16 mouse cellular contexts compared by ENCODE assay signal in the genomic region with DNA sequence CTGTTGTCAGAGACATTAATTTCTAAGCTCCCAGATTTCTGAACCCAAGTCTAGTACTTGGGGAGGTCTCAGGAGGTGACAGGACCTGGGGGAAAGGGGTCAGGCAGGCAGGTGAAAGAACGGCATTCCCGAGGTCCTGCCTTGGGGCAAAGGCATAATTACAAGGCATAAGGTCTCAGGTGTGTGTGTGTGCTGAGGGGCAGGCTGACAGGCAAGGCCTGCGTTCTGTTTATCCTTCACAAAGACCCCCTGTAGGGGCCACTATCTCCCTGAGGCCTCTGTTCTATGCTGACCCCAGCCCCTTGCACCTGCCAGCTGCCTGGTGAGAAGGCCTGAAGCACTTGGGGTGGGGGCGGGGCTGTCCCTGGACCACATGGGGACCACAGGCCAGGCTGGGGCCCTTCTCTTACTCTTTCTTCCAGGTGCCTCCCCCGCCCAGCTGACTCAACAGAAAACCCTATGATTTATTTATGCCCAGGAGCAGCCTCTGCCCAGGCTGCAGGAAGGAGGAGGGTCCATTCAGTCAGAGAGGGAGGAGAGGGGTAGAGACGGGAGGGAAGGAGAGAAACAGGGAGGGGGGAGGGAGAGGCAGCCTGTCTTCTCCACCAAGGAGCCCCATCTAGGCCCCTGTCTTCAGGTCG. TPM values are rescaled to one million over a fixed set of nuclear protein-coding genes. Genes with fewer than 3 reads are reported as not detected.
A peak's percentile ranks its signal among the peaks of the same experiment; 100 is the strongest.
DNase-seq lines count a peak whose midpoint lies in the region; ATAC-seq and TF ChIP-seq lines count a peak whose summit lies in the region.
"Had no signal": no experiment of that assay in that cellular context is flagged by ENCODE, and none has a peak within 500 bp of the region (broad histone marks: within the 10 kb centered on the region; RNA-seq: fewer than 3 reads in every experiment).

No protein-coding gene starts in this region.

- 8% methylated on average over 7 of the region's 7 CpGs for WGBS in hindbrain, embryonic 14.5 days
- 18% methylated on average over 7 of the region's 7 CpGs for WGBS in intestine, postnatal 0 days
- 3% methylated on average over 7 of the region's 7 CpGs for WGBS in neural tube, embryonic 14.5 days

- ATAC-seq in hindbrain, embryonic 14.5 days (ENCODE audit: low FRiP score): peak; percentile 53; the same call in 1 of the 2 replicates
- peak; percentile 17; the same call in 1 of the 2 replicates for ATAC-seq in intestine, postnatal 0 days
- ATAC-seq in neural tube, embryonic 14.5 days (ENCODE audit: low read depth): peak; percentile 44
- ATAC-seq: forebrain, embryonic 13.5 days had no signal

- peak overlapping the region; percentile 22; the same call in 1 of the 2 replicates for H3K27ac ChIP-seq in hindbrain, embryonic 14.5 days
- no peak overlapping the region for H3K27ac ChIP-seq in intestine, postnatal 0 days (ENCODE audit: low read depth, low read length)
- peak overlapping the region; percentile 53 for H3K27ac ChIP-seq in neural tube, embryonic 14.5 days (ENCODE audit: low read depth, low read length)
- H3K27ac ChIP-seq: forebrain, embryonic 13.5 days; left cerebral cortex, adult 2 months had no signal

- H3K9me3 ChIP-seq in hindbrain, embryonic 14.5 days (ENCODE audit: control insufficient read depth, low read length): no peaks in the 10 kb centered on the region
- H3K9me3 ChIP-seq in intestine, postnatal 0 days (ENCODE audit: control insufficient read depth): no peaks in the 10 kb centered on the region
- H3K9me3 ChIP-seq in neural tube, embryonic 14.5 days (ENCODE audit: control insufficient read depth, low read length): no peaks in the 10 kb centered on the region
- H3K9me3 ChIP-seq: forebrain, embryonic 13.5 days had no signal

- H3K27me3 ChIP-seq in hindbrain, embryonic 14.5 days (ENCODE audit: control insufficient read depth, insufficient read depth, low read length): peaks cover 36% of the 10 kb centered on the region
- H3K27me3 ChIP-seq in intestine, postnatal 0 days (replicated peaks; ENCODE audit: control insufficient read depth, insufficient read depth, low read length): peaks cover 53% of the 10 kb centered on the region
- H3K27me3 ChIP-seq in neural tube, embryonic 14.5 days (ENCODE audit: control insufficient read depth, insufficient read depth, low read length): peaks cover 3% of the 10 kb centered on the region; the same call in 1 of the 2 replicates

- no peaks in the 10 kb centered on the region for H3K36me3 ChIP-seq in hindbrain, embryonic 14.5 days (replicated peaks; ENCODE audit: control insufficient read depth, insufficient read depth)
- no peaks in the 10 kb centered on the region for H3K36me3 ChIP-seq in intestine, postnatal 0 days (ENCODE audit: control insufficient read depth, insufficient read depth)
- H3K36me3 ChIP-seq in neural tube, embryonic 14.5 days (ENCODE audit: control insufficient read depth, insufficient read depth, low read length): no peaks in the 10 kb centered on the region

- no peak for TF ChIP-seq CTCF in intestine, postnatal 0 days (IDR thresholded peaks at IDR 0.05; ENCODE audit: low read depth)

- peak; percentile 50 to 73 for DNase-seq in kidney, postnatal 4 days
- no peak for DNase-seq in kidney, adult 9 months
- no peak for DNase-seq in hindbrain, embryonic 14.5 days (ENCODE audit: low spot score)
- no peak for DNase-seq in spleen, postnatal 10 days (ENCODE audit: low spot score in 2 of 2)
- DNase-seq in urinary bladder, postnatal 4 days (ENCODE audit: low spot score in 2 of 2): no peak
- DNase-seq: adrenal gland, adult 2 months; cerebellum, postnatal 25 days; heart, postnatal 14 days; lung, postnatal 36 days; thymus, postnatal 25 days had no signal

- H3K9ac ChIP-seq in hindbrain, embryonic 14.5 days: no peak overlapping the region
- no peak overlapping the region for H3K9ac ChIP-seq in intestine, postnatal 0 days (ENCODE audit: low read depth, low read length)
- no peak overlapping the region for H3K9ac ChIP-seq in neural tube, embryonic 14.5 days (replicated peaks; ENCODE audit: low read depth, low read length)
- H3K9ac ChIP-seq: forebrain, embryonic 13.5 days had no signal

- H3K4me1 ChIP-seq in hindbrain, embryonic 14.5 days (replicated peaks; ENCODE audit: control insufficient read depth, insufficient read depth, low read length): peaks cover 41% of the 10 kb centered on the region
- H3K4me1 ChIP-seq in intestine, postnatal 0 days (replicated peaks; ENCODE audit: control insufficient read depth, insufficient read depth, low read length): no peaks in the 10 kb centered on the region
- peaks cover 36% of the 10 kb centered on the region for H3K4me1 ChIP-seq in neural tube, embryonic 14.5 days (ENCODE audit: control insufficient read depth, insufficient read depth, low read length)

- H3K4me2 ChIP-seq in hindbrain, embryonic 14.5 days (replicated peaks): no peak overlapping the region
- no peak overlapping the region for H3K4me2 ChIP-seq in intestine, postnatal 0 days (replicated peaks; ENCODE audit: low read depth)
- H3K4me2 ChIP-seq in neural tube, embryonic 14.5 days (ENCODE audit: low read depth, low read length): peak overlapping the region; percentile 6
- H3K4me2 ChIP-seq: forebrain, embryonic 13.5 days had no signal

- H3K4me3 ChIP-seq in hindbrain, embryonic 14.5 days (replicated peaks; ENCODE audit: low read length): no peak overlapping the region
- H3K4me3 ChIP-seq in intestine, postnatal 0 days (ENCODE audit: low read depth, low read length): no peak overlapping the region
- H3K4me3 ChIP-seq in neural tube, embryonic 14.5 days (ENCODE audit: low read depth, low read length): no peak overlapping the region
- H3K4me3 ChIP-seq: forebrain, embryonic 13.5 days; left cerebral cortex, adult 2 months; myocyte had no signal

RNA-seq across cellular contexts. Expression of gene Lmx1b, which starts 35.3 kb away (rescaled TPM):
- 6.7 and 8.7 TPM in 2 replicates for polyA plus RNA-seq in hindbrain, embryonic 14.5 days (2014; fragmentation: Nextera tagmentation; extraction: Ambion mirVana)
- polyA plus RNA-seq in intestine, postnatal 0 days (2015; fragmentation: Nextera tagmentation; extraction: Ambion mirVana): not detected in 2 replicates
- 13.1 and 16.3 TPM in 2 replicates for polyA plus RNA-seq in neural tube, embryonic 14.5 days (2014; fragmentation: Nextera tagmentation; extraction: Ambion mirVana)
- polyA plus RNA-seq: adrenal gland, adult 2 months; liver, embryonic 16.5 days; myocyte had no signal

Comparison
In these comparisons a context has a peak if more than half of its experiments do, and no peak if none do; other contexts are left out.
1. DNase-seq: peak in kidney, postnatal 4 days (2 of 2); none in kidney, adult 9 months (single experiment), hindbrain, embryonic 14.5 days (single experiment), spleen, postnatal 10 days (0 of 2) and urinary bladder, postnatal 4 days (0 of 2).
2. Peak in every context shown above with its lines, with median percentiles within 50 percentile points of each other: ATAC-seq.